Mouse (Mus musculus): ENCODE measurements around the gene Gapvd1. TPM values are rescaled to one million over a fixed set of nuclear protein-coding genes. Genes with fewer than 3 reads are reported as not detected.

The Gapvd1 gene
- polyA plus RNA-seq, 1 experiment = 19.0 TPM

DNA sequence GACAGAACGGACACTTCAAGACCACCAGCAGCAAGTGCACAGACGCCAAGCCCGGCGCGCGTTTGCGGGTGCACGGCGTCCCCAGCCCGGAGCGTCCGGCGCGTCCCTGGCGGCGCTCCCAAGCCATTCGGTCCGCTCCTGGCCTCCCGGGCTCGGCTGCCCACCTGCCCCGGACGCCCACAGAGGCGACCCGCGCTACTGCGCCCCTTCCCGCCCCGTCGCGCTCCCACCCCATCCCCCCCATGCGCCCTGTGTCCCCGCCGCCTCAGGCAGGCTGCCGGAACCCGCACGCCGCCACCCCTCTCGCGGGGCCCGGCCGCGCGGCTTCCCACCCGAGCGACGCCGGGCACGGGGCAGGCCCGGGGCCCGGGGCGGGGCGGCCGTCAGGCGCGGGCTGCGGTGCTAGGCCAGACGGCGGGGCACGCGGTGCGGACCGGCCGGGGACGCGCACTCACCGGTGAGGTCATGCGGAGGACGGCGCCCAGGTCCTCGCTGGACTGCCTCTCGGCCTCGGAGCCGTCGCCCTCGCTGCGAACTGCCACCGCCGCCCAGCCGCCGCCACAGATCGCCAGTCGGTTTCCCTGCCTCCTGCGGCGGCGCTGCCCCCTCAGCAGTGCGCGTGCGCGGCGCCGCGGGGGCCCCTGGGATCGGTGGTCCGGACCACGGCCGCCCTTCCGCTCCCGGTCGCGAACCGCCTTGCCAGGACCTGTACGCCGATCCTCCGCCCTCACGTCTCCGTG, 1.1 kb downstream of the Gapvd1 start:
- peak overlapping the region; percentile 99 for H3K4me3 ChIP-seq (ENCODE audit: control insufficient read depth, low read depth, low read length)
- TF ChIP-seq POLR2A (IDR thresholded peaks at IDR 0.05; ENCODE audit: control insufficient read depth, low read depth, low read length) = peak; percentile 78
- no peak for TF ChIP-seq CTCF (IDR thresholded peaks at IDR 0.05; ENCODE audit: control insufficient read depth, insufficient read depth, insufficient replicate concordance, low read depth, low read length)
- no peaks in the 10 kb centered on the region for H3K27me3 ChIP-seq (ENCODE audit: control insufficient read depth, insufficient read depth, low read length)
- H3K36me3 ChIP-seq (ENCODE audit: control insufficient read depth, insufficient read depth, low read length) = no peaks in the 10 kb centered on the region
- H3K27ac ChIP-seq (ENCODE audit: control insufficient read depth, insufficient read depth, low read depth, low read length) = peak overlapping the region; percentile 94
- H3K4me1 ChIP-seq (ENCODE audit: control insufficient read depth, insufficient read depth, low read length) = peaks cover 3% of the 10 kb centered on the region; the same call in 1 of the 2 replicates

DNA sequence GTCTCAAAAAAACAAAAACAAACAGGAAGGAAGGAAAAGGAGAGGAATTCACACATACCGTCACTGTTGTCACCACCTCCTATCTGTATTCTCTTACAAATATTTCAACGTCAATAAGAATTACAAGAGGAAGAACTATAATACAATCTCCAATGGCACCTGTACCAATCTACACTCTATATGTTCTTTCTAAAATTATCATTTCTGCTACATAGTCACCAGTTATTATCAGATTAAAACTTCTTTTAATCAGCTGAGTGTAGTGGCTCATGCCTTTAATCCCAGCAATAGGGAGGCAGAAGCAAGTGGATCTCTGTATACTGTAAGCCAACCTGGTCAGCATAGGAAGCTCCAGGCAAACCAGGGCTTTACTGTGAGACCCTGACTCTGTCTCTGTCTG, 4.8 kb downstream of the Gapvd1 start:
- Histone ChIP-seq H3K4me1 (ENCODE audit: control insufficient read depth, insufficient read depth, low read length) (peaks cover 3% of the 10 kb centered on the region; the same call in 1 of the 2 replicates), H3K36me3 (ENCODE audit: control insufficient read depth, insufficient read depth, low read length) (no peaks in the 10 kb centered on the region), H3K4me3 (ENCODE audit: control insufficient read depth, low read depth, low read length) (no peak overlapping the region), H3K27me3 (ENCODE audit: control insufficient read depth, insufficient read depth, low read length) (no peaks in the 10 kb centered on the region), H3K27ac (ENCODE audit: control insufficient read depth, insufficient read depth, low read depth, low read length) (no peak overlapping the region)
- TF ChIP-seq CTCF (IDR thresholded peaks at IDR 0.05; ENCODE audit: control insufficient read depth, insufficient read depth, insufficient replicate concordance, low read depth, low read length) = no peak
- TF ChIP-seq POLR2A (IDR thresholded peaks at IDR 0.05; ENCODE audit: control insufficient read depth, low read depth, low read length) = no peak

DNA sequence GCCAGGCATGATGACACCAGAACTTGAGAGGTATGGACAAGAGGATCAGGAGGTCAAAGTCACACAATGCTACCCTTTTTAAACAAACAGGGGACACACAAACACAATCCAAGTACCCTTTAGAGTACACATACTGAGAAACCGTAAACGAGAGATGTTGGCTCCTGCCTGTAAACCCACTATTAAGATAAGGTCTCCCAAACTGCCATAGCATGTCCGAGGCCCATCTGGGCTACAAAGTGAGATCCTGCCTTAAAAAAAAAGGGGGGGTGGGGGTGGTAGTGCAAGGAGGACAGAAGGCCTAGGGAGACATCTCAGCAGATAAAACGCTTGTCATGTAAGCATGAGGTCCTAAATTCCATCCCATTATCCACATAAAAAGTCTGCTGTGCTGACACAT, 6.6 kb downstream of the Gapvd1 start:
- Histone ChIP-seq H3K4me3 (ENCODE audit: control insufficient read depth, low read depth, low read length) (no peak overlapping the region), H3K27me3 (ENCODE audit: control insufficient read depth, insufficient read depth, low read length) (no peaks in the 10 kb centered on the region), H3K27ac (ENCODE audit: control insufficient read depth, insufficient read depth, low read depth, low read length) (no peak overlapping the region), H3K4me1 (ENCODE audit: control insufficient read depth, insufficient read depth, low read length) (peaks cover 1% of the 10 kb centered on the region; the same call in 1 of the 2 replicates), H3K36me3 (ENCODE audit: control insufficient read depth, insufficient read depth, low read length) (no peaks in the 10 kb centered on the region)
- TF ChIP-seq CTCF (IDR thresholded peaks at IDR 0.05; ENCODE audit: control insufficient read depth, insufficient read depth, insufficient replicate concordance, low read depth, low read length) (no peak), POLR2A (IDR thresholded peaks at IDR 0.05; ENCODE audit: control insufficient read depth, low read depth, low read length) (no peak)

DNA sequence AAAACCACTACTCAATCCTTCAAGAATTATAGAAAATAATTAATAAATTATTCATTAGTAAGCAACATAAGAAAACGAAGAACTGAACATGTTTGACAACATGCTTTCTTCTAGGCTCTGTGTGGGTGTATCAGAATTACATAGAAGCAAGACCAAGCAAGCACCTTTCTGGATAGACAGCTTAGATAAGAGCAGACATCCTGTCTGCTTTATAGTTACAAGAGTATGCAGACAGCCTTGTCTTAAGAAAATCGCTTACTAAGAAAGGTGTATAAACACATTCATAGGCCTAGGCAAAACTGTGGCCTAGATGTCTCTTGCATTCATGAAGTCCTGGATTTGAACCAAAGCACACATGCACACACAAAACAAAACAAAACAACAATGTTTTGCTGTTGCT, 9.4 kb downstream of the Gapvd1 start:
- Histone ChIP-seq H3K4me3 (ENCODE audit: control insufficient read depth, low read depth, low read length) (no peak overlapping the region), H3K27ac (ENCODE audit: control insufficient read depth, insufficient read depth, low read depth, low read length) (no peak overlapping the region), H3K27me3 (ENCODE audit: control insufficient read depth, insufficient read depth, low read length) (no peaks in the 10 kb centered on the region), H3K36me3 (ENCODE audit: control insufficient read depth, insufficient read depth, low read length) (no peaks in the 10 kb centered on the region), H3K4me1 (ENCODE audit: control insufficient read depth, insufficient read depth, low read length) (no peaks in the 10 kb centered on the region)
- no peak for TF ChIP-seq POLR2A (IDR thresholded peaks at IDR 0.05; ENCODE audit: control insufficient read depth, low read depth, low read length)
- no peak for TF ChIP-seq CTCF (IDR thresholded peaks at IDR 0.05; ENCODE audit: control insufficient read depth, insufficient read depth, insufficient replicate concordance, low read depth, low read length)

DNA sequence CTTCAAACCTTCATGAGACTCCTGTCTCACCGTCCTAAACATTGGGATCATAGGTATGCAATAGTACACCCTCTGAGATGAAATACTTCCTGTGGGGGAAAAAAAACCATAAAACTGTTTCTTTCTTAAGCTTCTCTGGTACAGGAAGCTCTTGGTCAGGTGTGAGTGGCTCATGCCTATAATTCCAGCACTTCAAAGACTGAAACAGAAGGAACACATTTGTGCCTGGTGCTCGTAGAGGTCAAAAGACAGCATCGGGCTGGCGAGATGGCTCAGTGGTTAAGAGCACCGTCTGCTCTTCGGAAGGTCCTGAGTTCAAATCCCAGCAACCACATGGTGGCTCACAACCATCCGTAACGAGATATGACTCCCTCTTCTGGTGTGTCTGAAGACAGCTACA, 10.6 kb downstream of the Gapvd1 start:
- TF ChIP-seq POLR2A (IDR thresholded peaks at IDR 0.05; ENCODE audit: control insufficient read depth, low read depth, low read length) (no peak), CTCF (IDR thresholded peaks at IDR 0.05; ENCODE audit: control insufficient read depth, insufficient read depth, insufficient replicate concordance, low read depth, low read length) (no peak)
- Histone ChIP-seq H3K4me1 (ENCODE audit: control insufficient read depth, insufficient read depth, low read length) (no peaks in the 10 kb centered on the region), H3K27ac (ENCODE audit: control insufficient read depth, insufficient read depth, low read depth, low read length) (no peak overlapping the region), H3K4me3 (ENCODE audit: control insufficient read depth, low read depth, low read length) (no peak overlapping the region), H3K27me3 (ENCODE audit: control insufficient read depth, insufficient read depth, low read length) (no peaks in the 10 kb centered on the region), H3K36me3 (ENCODE audit: control insufficient read depth, insufficient read depth, low read length) (no peaks in the 10 kb centered on the region)

DNA sequence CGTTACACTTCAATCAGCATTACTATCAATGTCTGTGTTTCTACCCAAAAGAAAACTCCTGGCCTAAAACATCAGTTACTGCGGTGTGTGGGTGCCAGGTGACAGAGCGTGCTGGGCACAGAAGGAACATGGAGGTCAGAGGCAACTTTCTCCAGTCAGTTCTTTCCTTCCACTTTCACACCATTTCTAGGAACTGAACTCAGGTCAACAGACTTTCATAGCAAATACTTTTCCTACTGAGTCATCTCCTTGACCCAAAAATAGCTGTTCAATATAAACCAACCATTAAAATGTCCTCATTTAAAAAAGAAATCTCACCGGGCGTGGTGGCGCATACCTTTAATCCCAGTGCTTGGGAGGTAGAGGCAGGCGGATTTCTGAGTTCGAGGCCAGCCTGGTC, 12.4 kb downstream of the Gapvd1 start:
- Histone ChIP-seq H3K27me3 (ENCODE audit: control insufficient read depth, insufficient read depth, low read length) (no peaks in the 10 kb centered on the region), H3K4me1 (ENCODE audit: control insufficient read depth, insufficient read depth, low read length) (no peaks in the 10 kb centered on the region), H3K36me3 (ENCODE audit: control insufficient read depth, insufficient read depth, low read length) (no peaks in the 10 kb centered on the region), H3K4me3 (ENCODE audit: control insufficient read depth, low read depth, low read length) (no peak overlapping the region), H3K27ac (ENCODE audit: control insufficient read depth, insufficient read depth, low read depth, low read length) (no peak overlapping the region)
- TF ChIP-seq POLR2A (IDR thresholded peaks at IDR 0.05; ENCODE audit: control insufficient read depth, low read depth, low read length) (no peak), CTCF (IDR thresholded peaks at IDR 0.05; ENCODE audit: control insufficient read depth, insufficient read depth, insufficient replicate concordance, low read depth, low read length) (no peak)

DNA sequence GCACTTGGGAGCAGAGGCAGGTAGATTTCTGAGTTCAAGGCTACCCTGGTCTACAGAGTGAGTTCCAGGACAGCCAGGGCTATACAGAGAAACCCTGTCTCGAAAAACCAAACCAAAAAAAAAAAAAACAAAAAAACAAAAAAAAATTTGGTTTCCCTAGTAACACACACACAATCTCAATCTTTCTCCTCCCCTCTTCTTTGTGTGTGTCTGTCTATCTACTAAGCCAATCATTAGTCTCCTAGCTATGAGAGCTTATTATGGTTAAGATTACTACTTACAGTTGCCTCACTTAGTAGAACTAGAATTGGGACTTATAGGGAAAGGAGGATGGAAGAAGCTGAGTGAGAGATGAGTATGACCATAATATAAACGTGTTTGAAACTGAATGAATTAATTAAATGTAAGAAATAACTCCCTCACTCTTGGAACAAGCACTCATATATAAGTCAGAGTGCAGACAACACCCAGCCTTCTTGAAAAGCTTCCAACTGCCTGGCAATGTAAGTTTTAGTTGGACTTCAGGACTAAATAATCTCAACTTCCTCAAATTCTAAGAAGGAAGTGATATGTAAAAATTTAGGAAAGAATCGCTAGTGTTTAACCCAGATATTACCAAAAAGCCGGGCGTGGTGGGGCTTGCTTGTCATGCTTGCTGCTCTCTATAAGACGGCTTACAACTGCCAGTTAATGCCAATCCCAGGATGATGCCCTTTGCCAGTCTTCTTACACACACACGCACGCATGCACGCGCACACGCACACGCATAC, 13.5 kb downstream of the Gapvd1 start:
- H3K27ac ChIP-seq (ENCODE audit: control insufficient read depth, insufficient read depth, low read depth, low read length) = no peak overlapping the region
- no peaks in the 10 kb centered on the region for H3K4me1 ChIP-seq (ENCODE audit: control insufficient read depth, insufficient read depth, low read length)
- H3K27me3 ChIP-seq (ENCODE audit: control insufficient read depth, insufficient read depth, low read length) = no peaks in the 10 kb centered on the region
- H3K4me3 ChIP-seq (ENCODE audit: control insufficient read depth, low read depth, low read length) = no peak overlapping the region
- TF ChIP-seq POLR2A (IDR thresholded peaks at IDR 0.05; ENCODE audit: control insufficient read depth, low read depth, low read length) = no peak
- no peak for TF ChIP-seq CTCF (IDR thresholded peaks at IDR 0.05; ENCODE audit: control insufficient read depth, insufficient read depth, insufficient replicate concordance, low read depth, low read length)
- no peaks in the 10 kb centered on the region for H3K36me3 ChIP-seq (ENCODE audit: control insufficient read depth, insufficient read depth, low read length)
